Mouse (Mus musculus): ENCODE results near the gene Ahdc1.
"Not testable (repeated sequence)": the region's sequence is repeated elsewhere in the genome, so short reads cannot be mapped to it uniquely, and the experiment has no call there.

Ahdc1 gene

GRCm38 (mm10) chr4:133078947-133079346, 67.9 kb downstream of the Ahdc1 start:
- no peak for DNase-seq (ENCODE audit: low spot score)

- no peak for DNase-seq (ENCODE audit: low spot score)
These were observed 68.5 kb downstream of the Ahdc1 start for GRCm38 (mm10) chr4:133079416-133080113.

- no peak for DNase-seq (ENCODE audit: low spot score)
These were observed 69.8 kb downstream of the Ahdc1 start for GRCm38 (mm10) chr4:133080862-133081261.

- DNase-seq (ENCODE audit: low spot score), result no peak
These were observed 71.2 kb downstream of the Ahdc1 start for GRCm38 (mm10) chr4:133082216-133082773.

- DNase-seq (ENCODE audit: low spot score), result no peak
These were observed 73.2 kb downstream of the Ahdc1 start for GRCm38 (mm10) chr4:133083991-133084861.

GRCm38 (mm10) chr4:133085011-133085782, 74.1 kb downstream of the Ahdc1 start:
- DNase-seq (ENCODE audit: low spot score), result no peak

- DNase-seq (ENCODE audit: low spot score), result no peak
These were observed 74.8 kb downstream of the Ahdc1 start for GRCm38 (mm10) chr4:133085783-133086342.

- DNase-seq (ENCODE audit: low spot score), result no peak
These were observed 76.2 kb downstream of the Ahdc1 start for GRCm38 (mm10) chr4:133087177-133087714.

GRCm38 (mm10) chr4:133087835-133088234, 76.8 kb downstream of the Ahdc1 start:
- DNase-seq (ENCODE audit: low spot score), result no peak

- DNase-seq (ENCODE audit: low spot score), result no peak
These were observed 78.3 kb downstream of the Ahdc1 start for GRCm38 (mm10) chr4:133089319-133089718.

- no peak for DNase-seq (ENCODE audit: low spot score)
These were observed 78.7 kb downstream of the Ahdc1 start for GRCm38 (mm10) chr4:133089802-133090201.

GRCm38 (mm10) chr4:133090276-133090719, 79.2 kb downstream of the Ahdc1 start:
- DNase-seq (ENCODE audit: low spot score), result no peak

GRCm38 (mm10) chr4:133090720-133091458, 79.8 kb downstream of the Ahdc1 start:
- DNase-seq (ENCODE audit: low spot score), result no peak

GRCm38 (mm10) chr4:133091459-133091785, 80.4 kb downstream of the Ahdc1 start:
- DNase-seq (ENCODE audit: low spot score), result no peak

GRCm38 (mm10) chr4:133092453-133092901, 81.4 kb downstream of the Ahdc1 start:
- DNase-seq (ENCODE audit: low spot score), result no peak

GRCm38 (mm10) chr4:133093056-133093455, 82.0 kb downstream of the Ahdc1 start:
- no peak for DNase-seq (ENCODE audit: low spot score)

- no peak for DNase-seq (ENCODE audit: low spot score)
These were observed 82.5 kb downstream of the Ahdc1 start for GRCm38 (mm10) chr4:133093481-133094033.

- no peak for DNase-seq (ENCODE audit: low spot score)
These were observed 83.2 kb downstream of the Ahdc1 start for GRCm38 (mm10) chr4:133094255-133094654.

GRCm38 (mm10) chr4:133094936-133095733, 84.1 kb downstream of the Ahdc1 start:
- DNase-seq (ENCODE audit: low spot score), result no peak

- not testable (repeated sequence) for DNase-seq (ENCODE audit: low spot score)
These were observed 84.6 kb downstream of the Ahdc1 start for GRCm38 (mm10) chr4:133095734-133096065.
